ENCODE assay signal across 9 mouse cellular contexts in the genomic region with DNA sequence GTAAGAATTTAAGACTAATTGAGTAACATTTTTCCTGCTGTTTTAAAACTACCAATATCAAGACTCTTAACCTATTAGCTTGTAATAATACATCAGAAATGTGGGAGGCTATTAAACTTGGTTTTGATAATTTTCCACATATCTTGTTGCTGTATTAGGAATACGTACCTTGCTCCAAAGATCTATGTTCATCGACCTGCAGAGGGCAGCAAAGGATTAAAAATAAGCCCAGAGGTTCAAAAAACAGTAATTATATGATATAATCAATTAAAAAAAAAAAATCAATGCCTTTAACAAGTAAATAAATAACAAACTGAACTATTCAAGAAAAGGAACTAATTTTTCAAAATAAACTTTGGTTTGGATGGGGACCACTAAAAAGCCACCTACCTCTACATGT. TPM values are rescaled to one million over a fixed set of nuclear protein-coding genes. Genes with fewer than 3 reads are reported as not detected.
DNase-seq lines count a peak whose midpoint lies in the region; TF ChIP-seq lines count a peak whose summit lies in the region.
"Had no signal": no experiment of that assay in that cellular context is flagged by ENCODE, and none has a peak within 500 bp of the region (broad histone marks: within the 10 kb centered on the region; RNA-seq: fewer than 3 reads in every experiment).

No protein-coding gene starts in this region.

- peak; percentile 35 for DNase-seq in embryo, embryonic 10.5 days (ENCODE audit: low spot score)
- no peak for DNase-seq in embryo, embryonic 11 days
- DNase-seq in layer of hippocampus, postnatal 10 days (ENCODE audit: low spot score in 2 of 2), result peak; percentile 18 to 38
- no peak for DNase-seq in layer of hippocampus, postnatal 36 days
- peak; percentile 6 for DNase-seq in lung, postnatal 25 days (ENCODE audit: low spot score)
- no peak for DNase-seq in urinary bladder, postnatal 4 days (ENCODE audit: low spot score in 2 of 2)
- no peak for DNase-seq in yolk sac, embryonic 10.5 days (ENCODE audit: low spot score)

- H3K4me3 ChIP-seq in E14TG2a.4 (replicated peaks; ENCODE audit: low read length), result no peak overlapping the region
- H3K4me3 ChIP-seq: megakaryocyte, embryonic 14.5 days had no signal

- H3K9me3 ChIP-seq in E14TG2a.4 (ENCODE audit: low read length), result no peaks in the 10 kb centered on the region
- H3K9me3 ChIP-seq: megakaryocyte, embryonic 14.5 days had no signal

- peaks cover 72% of the 10 kb centered on the region for H3K36me3 ChIP-seq in E14TG2a.4 (ENCODE audit: insufficient read depth, low read length)

- H3K4me1 ChIP-seq in E14TG2a.4 (replicated peaks; ENCODE audit: low read depth, low read length), result peaks cover 35% of the 10 kb centered on the region

- TF ChIP-seq CTCF in E14TG2a.4 (conservative IDR thresholded peaks at IDR 0.05; ENCODE audit: low read length), result 0 out of 2 replicates have a peak, but pooled peaks have one; percentile 10

- no peaks in the 10 kb centered on the region for H3K27me3 ChIP-seq in E14TG2a.4 (ENCODE audit: insufficient read depth, low read length)
- H3K27me3 ChIP-seq: megakaryocyte, embryonic 14.5 days had no signal

RNA-seq across cellular contexts. Expression of a gene that starts 34.5 kb away (rescaled TPM):
- 10 to 100 TPM; 67.2 to 75.3 TPM for total RNA-seq in layer of hippocampus, postnatal 10 days (2021)
- total RNA-seq in layer of hippocampus, postnatal 36 days (2021), result 10 to 100 TPM; 66.4 to 68.3 TPM

Comparison
In these comparisons a context has a peak if more than half of its experiments do, and no peak if none do; other contexts are left out.
1. DNase-seq: peak in embryo, embryonic 10.5 days (single experiment), layer of hippocampus, postnatal 10 days (2 of 2) and lung, postnatal 25 days (single experiment); none in embryo, embryonic 11 days (single experiment), layer of hippocampus, postnatal 36 days (0 of 2), urinary bladder, postnatal 4 days (0 of 2) and yolk sac, embryonic 10.5 days (single experiment).